Mouse (Mus musculus) G1E (cell line): ENCODE measurements around the gene Kank1.

Experiments used
- CTCF ChIP-seq: IDR thresholded peaks from 2 replicates; pipeline ENCODE4 v1.5.1; 2012; ENCODE audit warnings: low read depth, low read length, inconsistent platforms, mixed read lengths
- GATA1 ChIP-seq: IDR thresholded peaks from 2 replicates; pipeline ENCODE4 v1.6.1; 2012; ENCODE audit warnings: borderline replicate concordance, low read length, inconsistent platforms, mixed read lengths
- GATA2 ChIP-seq: IDR thresholded peaks from 2 replicates; pipeline ENCODE4 v1.6.1; 2012; ENCODE audit warnings: low read depth, low read length, inconsistent platforms, borderline replicate concordance
- POLR2AphosphoS5 ChIP-seq: IDR thresholded peaks from 2 replicates; pipeline ENCODE4 v1.6.1; 2012; ENCODE audit warnings: low read depth, low read length, inconsistent platforms; ENCODE audit not compliant: insufficient replicate concordance
- TAL1 ChIP-seq: conservative IDR thresholded peaks from 2 replicates; pipeline ENCODE4 v1.6.1; 2012; ENCODE audit warnings: low read depth, low read length, inconsistent platforms, mixed read lengths

GRCm38 (mm10) chr19:25247858-25248552 lies 11.2 kb downstream of the Kank1 start:
- TF ChIP-seq CTCF (no peak), TAL1 (no peak), POLR2AphosphoS5 (no peak), GATA1 (no peak), GATA2 (no peak)
